Mouse (Mus musculus): ENCODE measurements at regions not wholly inside any gene's neighbourhood (a gene's known extent, or its start where the extent isn't known, plus 50 kb on each side); places are given as distances from the start of the nearest gene placed in this dataset.

- DNase-seq (ENCODE audit: low read depth, low spot score): no peak
Observed at GRCm38 (mm10) chr14:102925769-102926443, 56.5 kb downstream of the Kctd12 start.

GRCm38 (mm10) chr14:102924674-102925073, 57.8 kb downstream of the Kctd12 start:
- DNase-seq (ENCODE audit: low read depth, low spot score): no peak

- DNase-seq (ENCODE audit: low read depth, low spot score): no peak
Observed at GRCm38 (mm10) chr14:102922496-102922993, 59.9 kb downstream of the Kctd12 start.

GRCm38 (mm10) chr14:102920415-102920814, 62.0 kb downstream of the Kctd12 start:
- no peak for DNase-seq (ENCODE audit: low read depth, low spot score)

GRCm38 (mm10) chr14:102919261-102919801, 63.1 kb downstream of the Kctd12 start:
- DNase-seq (ENCODE audit: low read depth, low spot score): no peak

- no peak for DNase-seq (ENCODE audit: low read depth, low spot score)
Observed at GRCm38 (mm10) chr14:102917929-102918328, 64.5 kb downstream of the Kctd12 start.

GRCm38 (mm10) chr14:102915918-102916317, 66.5 kb downstream of the Kctd12 start:
- no peak for DNase-seq (ENCODE audit: low read depth, low spot score)

- DNase-seq (ENCODE audit: low read depth, low spot score): no peak
Observed at GRCm38 (mm10) chr14:102911582-102911981, 70.9 kb downstream of the Kctd12 start.

- no peak for DNase-seq (ENCODE audit: low read depth, low spot score)
Observed at GRCm38 (mm10) chr14:102908990-102909389, 73.4 kb downstream of the Kctd12 start.

GRCm38 (mm10) chr14:102907411-102908103, 74.9 kb downstream of the Kctd12 start:
- no peak for DNase-seq (ENCODE audit: low read depth, low spot score)

GRCm38 (mm10) chr14:102906826-102907225, 75.6 kb downstream of the Kctd12 start:
- no peak for DNase-seq (ENCODE audit: low read depth, low spot score)

GRCm38 (mm10) chr14:102906286-102906685, 76.2 kb downstream of the Kctd12 start:
- DNase-seq (ENCODE audit: low read depth, low spot score): no peak

GRCm38 (mm10) chr14:102902906-102903305, 79.5 kb downstream of the Kctd12 start:
- no peak for DNase-seq (ENCODE audit: low read depth, low spot score)

GRCm38 (mm10) chr14:102902236-102902635, 80.2 kb downstream of the Kctd12 start:
- no peak for DNase-seq (ENCODE audit: low read depth, low spot score)

- no peak for DNase-seq (ENCODE audit: low read depth, low spot score)
Observed at GRCm38 (mm10) chr14:102898445-102898844, 84.0 kb downstream of the Kctd12 start.

- DNase-seq (ENCODE audit: low read depth, low spot score): no peak
Observed at GRCm38 (mm10) chr14:102897039-102897438, 85.4 kb downstream of the Kctd12 start.

GRCm38 (mm10) chr14:102896527-102896926, 85.9 kb downstream of the Kctd12 start:
- DNase-seq (ENCODE audit: low read depth, low spot score): no peak

- no peak for DNase-seq (ENCODE audit: low read depth, low spot score)
Observed at GRCm38 (mm10) chr14:102893241-102893640, 89.2 kb downstream of the Kctd12 start.

GRCm38 (mm10) chr14:102891552-102891951, 90.9 kb downstream of the Kctd12 start:
- no peak for DNase-seq (ENCODE audit: low read depth, low spot score)

GRCm38 (mm10) chr14:102885240-102885598, 97.2 kb downstream of the Kctd12 start:
- DNase-seq (ENCODE audit: low read depth, low spot score): no peak

GRCm38 (mm10) chr14:102884539-102885239, 97.7 kb downstream of the Kctd12 start:
- DNase-seq (ENCODE audit: low read depth, low spot score): no peak

All from retina, postnatal 7 days (tissue).